Mouse (Mus musculus): ENCODE data around the gene Rab6b. TPM values are rescaled to one million over a fixed set of nuclear protein-coding genes. Genes with fewer than 3 reads are reported as not detected.

Rab6b gene
- polyA plus RNA-seq, 1 experiment from 2014 or later, result 7.3 TPM

GRCm38 (mm10) chr9:103234565-103235165 is 123.1 kb downstream of the Rab6b start:
- Histone ChIP-seq H3K4me2 (ENCODE audit: low read length) (no peak overlapping the region), H3K27ac (no peak overlapping the region), H3K9ac (ENCODE audit: low read depth, low read length) (no peak overlapping the region), H3K4me3 (replicated peaks; ENCODE audit: low read depth, low read length) (no peak overlapping the region), H3K9me3 (replicated peaks; ENCODE audit: low read length) (no peaks in the 10 kb centered on the region), H3K27me3 (ENCODE audit: insufficient read depth, low read length) (no peaks in the 10 kb centered on the region), H3K36me3 (ENCODE audit: insufficient read depth, low read length) (no peaks in the 10 kb centered on the region), H3K4me1 (replicated peaks; ENCODE audit: insufficient read depth, low read length) (no peaks in the 10 kb centered on the region)
- DNase-seq (ENCODE audit: low spot score) (no peak), ATAC-seq (replicated peaks; ENCODE audit: low FRiP score, low read depth) (no peak)
- 67% methylated on average over 7 of the region's 7 CpGs for WGBS
- no peak for TF ChIP-seq CTCF (IDR thresholded peaks at IDR 0.05; ENCODE audit: low read depth)

Other genes with a start within 250 kb of the Rab6b start
- 8.7 and 9.8 TPM in 2 replicates for gene Slco2a1, start 123.1 kb upstream of the Rab6b start, polyA plus RNA-seq (2015; fragmentation: Nextera tagmentation; extraction: Ambion mirVana)
- gene Srprb, start 90.3 kb downstream of the Rab6b start, polyA plus RNA-seq (2015; fragmentation: Nextera tagmentation; extraction: Ambion mirVana), result 46.2 and 51.1 TPM in 2 replicates
- gene Gm20425, start 118.5 kb downstream of the Rab6b start, polyA plus RNA-seq (2015; fragmentation: Nextera tagmentation; extraction: Ambion mirVana), result 1.9 and 3.2 TPM in 2 replicates
- gene Trf, start 118.7 kb downstream of the Rab6b start, polyA plus RNA-seq (2015; fragmentation: Nextera tagmentation; extraction: Ambion mirVana), result 23.5 and 26.0 TPM in 2 replicates
- 1.4 and 1.6 TPM in 2 replicates for gene 1300017J02Rik, start 193.3 kb downstream of the Rab6b start, polyA plus RNA-seq (2015; fragmentation: Nextera tagmentation; extraction: Ambion mirVana)
- gene Topbp1, start 193.4 kb downstream of the Rab6b start, polyA plus RNA-seq (2015; fragmentation: Nextera tagmentation; extraction: Ambion mirVana), result 33.1 and 35.4 TPM in 2 replicates

All from kidney, postnatal 0 days (tissue).